In genomic region chr9:79553297-79553696, GRCm38 (mm10) we compare ENCODE assay signal across 25 mouse cellular contexts.
DNase-seq lines count a peak whose midpoint lies in the region; ATAC-seq lines count a peak whose summit lies in the region.
"Had no signal": no experiment of that assay in that cellular context is flagged by ENCODE, and none has a peak within 500 bp of the region (broad histone marks: within the 10 kb centered on the region; RNA-seq: fewer than 3 reads in every experiment).

No protein-coding gene starts in this region.

- H3K36me3 ChIP-seq in liver, embryonic 12.5 days = no peaks in the 10 kb centered on the region
- H3K36me3 ChIP-seq: embryonic facial prominence, embryonic 15.5 days; heart, embryonic 15.5 days; hindbrain, embryonic 13.5 days; limb, embryonic 15.5 days; liver, embryonic 15.5 days; lung, embryonic 15.5 days; midbrain, embryonic 13.5 days; stomach, embryonic 15.5 days had no signal

- no peaks in the 10 kb centered on the region for H3K9me3 ChIP-seq in liver, embryonic 12.5 days (replicated peaks)
- H3K9me3 ChIP-seq: embryonic facial prominence, embryonic 15.5 days; heart, embryonic 15.5 days; hindbrain, embryonic 13.5 days; limb, embryonic 15.5 days; liver, embryonic 15.5 days; lung, embryonic 15.5 days; megakaryocyte, embryonic 14.5 days; midbrain, embryonic 13.5 days; stomach, embryonic 15.5 days had no signal

- no peak overlapping the region for H3K27ac ChIP-seq in liver, embryonic 12.5 days
- H3K27ac ChIP-seq: embryonic facial prominence, embryonic 15.5 days; heart, embryonic 15.5 days; hindbrain, embryonic 13.5 days; limb, embryonic 15.5 days; liver, embryonic 15.5 days; lung, embryonic 15.5 days; midbrain, embryonic 13.5 days; stomach, embryonic 15.5 days had no signal

- ATAC-seq in liver, embryonic 12.5 days = no peak
- ATAC-seq: CD4-positive, CD25-positive, alpha-beta regulatory T cell, adult 4 months; forebrain, embryonic 16.5 days; midbrain, embryonic 13.5 days had no signal

- H3K4me3 ChIP-seq in liver, embryonic 12.5 days = no peak overlapping the region
- H3K4me3 ChIP-seq: embryonic facial prominence, embryonic 15.5 days; heart, embryonic 15.5 days; hindbrain, embryonic 13.5 days; limb, embryonic 15.5 days; liver, embryonic 15.5 days; lung, embryonic 15.5 days; megakaryocyte, embryonic 14.5 days; midbrain, embryonic 13.5 days; stomach, embryonic 15.5 days had no signal

- H3K9ac ChIP-seq in liver, embryonic 12.5 days = no peak overlapping the region
- H3K9ac ChIP-seq: embryonic facial prominence, embryonic 15.5 days; heart, embryonic 15.5 days; hindbrain, embryonic 13.5 days; limb, embryonic 15.5 days; liver, embryonic 15.5 days; lung, embryonic 15.5 days; midbrain, embryonic 13.5 days; stomach, embryonic 15.5 days had no signal

- no peaks in the 10 kb centered on the region for H3K27me3 ChIP-seq in liver, embryonic 12.5 days (replicated peaks)
- H3K27me3 ChIP-seq: embryonic facial prominence, embryonic 15.5 days; heart, embryonic 15.5 days; hindbrain, embryonic 13.5 days; limb, embryonic 15.5 days; liver, embryonic 15.5 days; lung, embryonic 15.5 days; megakaryocyte, embryonic 14.5 days; midbrain, embryonic 13.5 days; stomach, embryonic 15.5 days had no signal

- no peak overlapping the region for H3K4me2 ChIP-seq in liver, embryonic 12.5 days
- H3K4me2 ChIP-seq: embryonic facial prominence, embryonic 15.5 days; heart, embryonic 15.5 days; hindbrain, embryonic 13.5 days; limb, embryonic 15.5 days; liver, embryonic 15.5 days; lung, embryonic 15.5 days; midbrain, embryonic 13.5 days; stomach, embryonic 15.5 days had no signal

- WGBS in liver, embryonic 12.5 days (ENCODE audit: insufficient replicate concordance) = 45% methylated on average over 2 of the region's 2 CpGs

- no peaks in the 10 kb centered on the region for H3K4me1 ChIP-seq in liver, embryonic 12.5 days
- H3K4me1 ChIP-seq: embryonic facial prominence, embryonic 15.5 days; heart, embryonic 15.5 days; hindbrain, embryonic 13.5 days; limb, embryonic 15.5 days; liver, embryonic 15.5 days; lung, embryonic 15.5 days; megakaryocyte, embryonic 14.5 days; midbrain, embryonic 13.5 days; stomach, embryonic 15.5 days had no signal

- DNase-seq in gastrocnemius, postnatal 25 days = peak; percentile 5
- DNase-seq in gastrocnemius, postnatal 36 days = no peak
- DNase-seq in left cerebral cortex, adult 18-20 months (ENCODE audit: low spot score in 2 of 2) = peak; percentile 12 to 48
- DNase-seq in right cerebral cortex, adult 18-20 months = peak; percentile 43
- DNase-seq in right cerebral cortex, postnatal 4 days = peak; percentile 18
- no peak for DNase-seq in spleen, postnatal 4 days (ENCODE audit: low spot score in 2 of 2)
- no peak for DNase-seq in ovary, postnatal 14 days (ENCODE audit: low spot score)
- DNase-seq: adrenal gland, postnatal 14 days; cerebellum, adult 8-10 months; heart, postnatal 36 days; layer of hippocampus, adult 9-11 months; lung, postnatal 36 days; thymus, adult 18-20 months had no signal

- intact Hi-C loops in gastrocnemius, postnatal 36 days (cut with DNase I) = no loop called here

Comparison
In these comparisons a context has a peak if more than half of its experiments do, and no peak if none do; other contexts are left out.
1. DNase-seq: peak in gastrocnemius, postnatal 25 days (single experiment), left cerebral cortex, adult 18-20 months (2 of 2), right cerebral cortex, adult 18-20 months (single experiment) and right cerebral cortex, postnatal 4 days (single experiment); none in gastrocnemius, postnatal 36 days (0 of 2), spleen, postnatal 4 days (0 of 2) and ovary, postnatal 14 days (single experiment).